Mouse (Mus musculus) spleen, postnatal 14 days (tissue): Measurements from ENCODE around the gene 4930432K21Rik.

Experiments
- DNase-seq, 2 experiments: peaks; one replicate each; pipeline ENCODE4 v3.0.0; 2021 to 2022; ENCODE audit warnings: low spot score in 2 of 2

Gene 4930432K21Rik

DNA sequence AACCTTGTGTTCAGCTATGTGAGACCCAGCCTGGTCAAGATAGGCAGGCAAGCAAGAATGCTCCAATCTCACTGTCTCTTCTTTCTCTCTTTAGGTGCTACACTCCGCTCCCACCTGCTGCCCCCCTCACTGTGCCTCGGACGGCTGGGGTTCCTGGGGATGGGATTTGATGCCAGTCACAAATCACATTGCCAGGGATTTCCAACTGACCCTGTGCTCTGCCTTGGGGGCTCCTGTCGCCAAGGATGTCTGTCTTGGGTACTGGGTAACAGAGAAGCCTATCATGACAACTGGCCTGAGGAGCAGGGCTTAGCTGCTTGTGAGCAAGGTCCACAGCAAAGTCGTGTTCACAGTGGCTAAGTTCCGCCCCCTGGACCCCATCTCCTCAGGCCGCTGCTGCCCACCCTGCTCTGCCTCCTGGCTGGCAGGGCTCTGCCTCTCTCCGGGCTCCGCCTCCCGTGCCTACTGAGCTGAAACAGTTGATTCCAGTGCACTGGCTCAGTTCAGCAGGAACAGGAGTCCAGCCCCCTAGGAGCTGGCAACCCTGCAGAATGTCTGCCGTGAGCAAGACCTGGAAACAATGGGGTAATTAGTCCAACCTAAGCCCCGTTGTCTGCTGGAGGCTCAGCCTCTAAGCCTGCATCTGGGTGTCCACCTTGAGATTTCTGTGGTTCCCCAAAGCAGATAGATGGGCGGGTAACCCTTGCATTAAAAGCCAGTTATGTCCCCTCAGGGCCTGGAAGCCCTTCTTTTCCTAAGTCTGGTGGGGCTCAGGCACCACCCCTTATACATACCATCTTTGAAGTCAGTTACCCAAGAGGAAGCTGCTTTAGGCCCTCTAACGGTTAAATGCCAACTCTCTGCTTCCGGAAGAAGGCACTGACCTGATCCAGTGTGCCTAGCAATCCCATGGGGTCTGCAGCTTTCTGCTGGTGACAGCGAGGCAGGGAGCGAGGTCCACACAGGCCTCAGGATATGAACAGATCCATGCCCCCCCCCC is 60.9 kb downstream of the 4930432K21Rik start:
- DNase-seq, result no peak

DNA sequence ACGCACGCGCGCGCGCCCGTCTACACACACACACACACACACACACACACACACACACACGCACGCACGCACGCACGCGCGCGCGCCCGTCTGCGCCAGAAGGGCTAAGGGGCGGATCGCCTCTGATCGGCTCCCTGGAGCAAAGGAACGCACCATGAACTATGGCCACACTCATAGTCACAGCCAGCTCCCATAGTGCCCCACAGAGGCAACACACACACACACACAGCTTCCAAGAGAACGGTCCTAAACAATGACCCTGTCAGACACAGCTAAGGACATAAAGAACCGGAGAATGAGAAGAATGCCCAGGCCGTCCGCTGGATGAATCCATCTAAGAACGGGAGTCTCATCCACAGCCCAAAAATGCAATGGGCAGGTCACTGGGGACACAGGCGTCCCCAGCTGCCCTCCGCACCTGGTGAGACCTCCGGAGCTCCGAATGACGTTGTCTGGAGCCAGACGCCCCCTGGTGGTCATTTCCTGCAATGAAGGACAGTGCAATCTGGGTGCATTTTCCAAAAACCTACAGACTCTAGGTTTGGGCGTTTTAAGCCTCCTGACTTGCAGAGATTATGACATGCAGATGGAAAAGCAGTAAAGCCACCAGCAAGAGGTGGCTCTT is 62.5 kb downstream of the 4930432K21Rik start:
- peak; percentile 64 to 78 for DNase-seq

DNA sequence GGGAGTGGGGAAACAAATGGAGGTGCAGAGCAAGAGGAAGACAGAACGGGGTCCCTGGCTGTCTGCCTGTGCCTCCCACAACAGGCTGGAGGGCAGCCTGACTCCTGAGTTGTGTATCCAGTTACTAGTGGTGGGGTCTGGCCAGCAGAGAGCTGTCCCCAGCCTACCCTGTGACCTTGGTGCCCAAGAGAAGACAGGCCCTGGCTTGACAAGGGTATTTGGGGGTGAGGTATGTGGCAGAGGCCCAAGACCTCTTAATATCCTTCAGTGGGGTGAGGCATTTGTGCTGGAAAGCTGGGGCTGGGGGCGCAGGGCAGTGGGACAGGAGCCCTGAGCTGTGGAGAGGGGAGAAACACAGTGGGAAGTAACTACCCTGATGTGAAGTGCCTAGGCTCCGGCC is 63.4 kb downstream of the 4930432K21Rik start:
- DNase-seq, result no peak

DNA sequence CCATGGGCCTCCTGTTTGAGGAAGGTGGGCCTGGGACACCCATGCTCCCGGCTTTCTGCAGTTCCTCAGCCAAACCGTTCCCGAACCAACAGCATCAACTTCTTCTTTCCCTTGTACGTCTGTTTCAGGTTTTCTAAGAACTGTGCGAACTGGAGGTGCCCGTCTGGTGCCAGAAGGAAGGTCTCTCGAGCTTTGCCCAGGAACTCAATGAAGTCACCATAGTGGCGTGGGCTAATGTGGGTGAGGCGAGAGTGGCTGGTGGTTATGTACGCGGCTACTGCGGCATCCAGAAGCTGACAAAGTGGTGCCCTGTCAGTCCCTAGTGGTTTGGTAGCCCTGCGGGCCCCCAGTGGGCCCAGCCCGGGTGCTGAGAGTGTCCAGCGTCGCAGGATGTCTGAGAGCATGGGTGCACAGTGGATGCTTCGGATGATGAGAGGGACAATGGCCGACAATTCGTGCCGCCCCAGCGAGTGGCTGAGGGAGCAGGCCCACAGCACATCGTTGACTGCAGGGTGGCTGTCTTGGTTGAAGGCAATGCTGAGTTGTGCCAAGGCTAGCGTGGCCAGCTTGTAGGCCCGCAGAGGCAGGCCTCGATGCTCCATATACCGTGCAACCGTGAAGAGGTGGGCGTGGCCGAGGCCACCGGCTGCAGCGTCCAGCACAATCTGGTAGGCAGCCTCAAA is 64.2 kb downstream of the 4930432K21Rik start:
- DNase-seq, result no peak

DNA sequence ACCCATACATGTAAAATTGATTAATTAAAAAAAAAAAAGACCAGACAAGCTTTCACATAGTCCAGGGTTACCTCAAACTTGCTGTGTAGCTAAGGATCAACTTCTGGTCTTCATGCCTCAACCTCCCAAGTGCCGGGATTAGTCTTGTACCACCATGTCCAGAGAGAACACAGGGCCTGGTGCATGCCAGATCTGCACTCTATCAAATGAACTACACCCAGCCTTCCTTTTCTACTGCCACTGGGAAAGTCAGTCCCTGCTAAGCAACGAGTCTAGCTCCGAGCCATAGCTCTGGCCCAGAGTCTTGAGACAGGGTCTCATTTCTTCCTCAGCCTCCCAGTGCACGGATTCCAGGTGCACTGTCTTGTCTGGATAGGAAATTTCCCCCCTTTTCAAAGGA is 65.5 kb downstream of the 4930432K21Rik start:
- no peak for DNase-seq

DNA sequence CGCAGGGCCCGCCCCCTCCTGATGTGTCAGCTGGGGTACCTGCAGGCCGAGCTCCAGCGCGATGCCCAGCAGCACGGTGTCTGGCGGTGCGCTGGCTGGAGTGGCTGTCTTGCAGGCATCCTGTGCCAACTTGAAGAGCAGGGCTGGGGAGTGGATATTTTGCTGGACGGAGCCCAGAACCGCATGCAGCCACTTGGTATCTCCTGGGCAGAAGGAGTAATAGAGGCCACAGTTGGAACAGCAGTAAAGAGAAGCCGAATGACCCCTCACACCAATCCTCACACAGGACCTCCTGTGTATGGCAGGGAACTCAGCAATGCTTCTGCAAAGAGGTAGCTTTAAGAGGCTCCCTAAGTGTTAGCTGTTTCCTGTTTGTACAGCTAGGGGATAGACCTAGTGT is 69.4 kb downstream of the 4930432K21Rik start:
- no peak for DNase-seq

DNA sequence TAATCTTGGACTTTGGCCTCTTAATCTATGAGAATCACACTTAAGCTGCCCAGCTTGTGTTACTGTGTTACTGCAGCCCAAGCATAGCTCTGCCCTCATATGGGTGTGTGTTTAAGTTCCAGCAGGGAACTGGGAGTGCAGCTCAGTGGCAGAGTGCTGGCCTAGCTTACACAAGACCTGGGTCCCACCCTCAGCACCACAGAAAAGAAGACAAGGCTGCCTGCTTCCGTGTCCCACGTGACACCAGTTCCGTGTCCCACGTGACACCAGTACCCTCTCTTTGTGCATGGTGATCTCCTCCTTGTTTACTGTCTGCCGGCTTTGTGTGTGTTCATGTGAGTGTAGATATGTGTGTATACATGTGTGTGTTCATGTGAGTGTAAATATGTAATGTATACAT is 70.3 kb downstream of the 4930432K21Rik start:
- no peak for DNase-seq

DNA sequence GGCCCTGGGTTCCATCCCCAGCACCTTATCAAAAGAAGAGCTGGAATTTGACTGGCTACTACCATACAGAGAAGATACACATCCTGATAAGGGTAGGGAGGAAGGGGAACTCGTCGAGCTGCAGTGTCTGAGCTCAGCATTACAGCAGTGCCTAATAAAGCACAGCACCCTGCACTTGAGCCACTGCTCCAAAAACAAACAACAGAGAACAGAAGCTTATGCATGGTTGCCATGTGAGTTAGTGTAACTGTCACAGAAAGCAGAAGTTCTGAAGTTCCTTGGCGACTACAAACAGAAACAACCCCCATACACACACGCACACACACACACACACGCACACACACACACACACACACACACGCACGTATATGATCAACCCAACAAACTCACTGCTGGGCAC is 72.3 kb downstream of the 4930432K21Rik start:
- no peak for DNase-seq
